Mouse (Mus musculus): ENCODE results near the gene Hcn2. TPM values are rescaled to one million over a fixed set of nuclear protein-coding genes. Genes with fewer than 3 reads are reported as not detected.

Gene Hcn2
- total and polyA plus RNA-seq, 3 experiments: 0.21 to 2.2 (median 0.44) TPM

GRCm38 (mm10) chr10:79686691-79687090 is 29.7 kb upstream of the Hcn2 start:
- H3K9ac ChIP-seq (ENCODE audit: insufficient read depth, low read depth): no peak overlapping the region
- TF ChIP-seq USF1 (IDR thresholded peaks at IDR 0.05; ENCODE audit: low read depth, low read length) (no peak), GABPA (IDR thresholded peaks at IDR 0.05; ENCODE audit: insufficient replicate concordance, low read depth, low read length) (no peak), NELFE (IDR thresholded peaks at IDR 0.05; ENCODE audit: low read depth, low read length) (no peak), POLR2A (IDR thresholded peaks at IDR 0.05; ENCODE audit: low read depth, low read length) (no peak), EP300 (IDR thresholded peaks at IDR 0.05; ENCODE audit: low read length) (no peak), ETS1 (conservative IDR thresholded peaks at IDR 0.05; ENCODE audit: low read depth, low read length) (no peak), MXI1 (IDR thresholded peaks at IDR 0.05; ENCODE audit: low read depth, low read length) (no peak), JUN (IDR thresholded peaks at IDR 0.05; ENCODE audit: insufficient read depth, low read depth, low read length) (no peak), ZMIZ1 (IDR thresholded peaks at IDR 0.05; ENCODE audit: low read depth, low read length) (no peak), UBTF (IDR thresholded peaks at IDR 0.05; ENCODE audit: low read depth, low read length) (no peak), JUND (conservative IDR thresholded peaks at IDR 0.05; ENCODE audit: low read depth, low read length) (no peak), MAX (IDR thresholded peaks at IDR 0.05; ENCODE audit: low read length) (no peak), CHD1 (IDR thresholded peaks at IDR 0.05; ENCODE audit: low read depth, low read length) (no peak), SIN3A (IDR thresholded peaks at IDR 0.05; ENCODE audit: low read length) (no peak), IRF4 (IDR thresholded peaks at IDR 0.05; ENCODE audit: low read depth, low read length) (no peak)
- in situ Hi-C loops (cut with MboI; ENCODE audit: low pct_ligation_motif_present, low pct_unique_long_range_greater_than_20kb, low sequenced_read_pairs) (no loop called here), dilution Hi-C loops (cut with MboI; ENCODE audit: extremely low pct_ligation_motif_present, extremely low pct_unique_long_range_greater_than_20kb, low sequenced_read_pairs) (no loop called here)
- H3K9me3 ChIP-seq (replicated peaks; ENCODE audit: low read length): no peaks in the 10 kb centered on the region
- H3K4me2 ChIP-seq (ENCODE audit: insufficient read depth, low read depth, poor library complexity, severe bottlenecking): no peak overlapping the region
- H3K4me1 ChIP-seq (ENCODE audit: control insufficient read depth in 1 of 2, insufficient read depth in 2 of 2): peaks cover 15 to 32% of the 10 kb centered on the region in 2 experiments
- H3K79me2 ChIP-seq (replicated peaks; ENCODE audit: control insufficient read depth, extremely low read depth, insufficient read depth, poor library complexity, severe bottlenecking): peaks cover 31% of the 10 kb centered on the region
- no peak for DNase-seq (ENCODE audit: extremely low read depth)
- no peak overlapping the region for H3K27ac ChIP-seq (ENCODE audit: insufficient read depth, low read depth)
- H3K4me3 ChIP-seq (replicated peaks in 1 of 3; ENCODE audit: low read depth in 2 of 3, low read length in 2 of 3, poor library complexity in 1 of 3): no peak overlapping the region
- no peaks in the 10 kb centered on the region for H3K27me3 ChIP-seq (replicated peaks)
- peaks cover 47 to 64% of the 10 kb centered on the region in 2 experiments for H3K36me3 ChIP-seq (replicated peaks in 1 of 2; ENCODE audit: control insufficient read depth in 1 of 2, insufficient read depth in 1 of 2, low read length in 1 of 2)

DNA sequence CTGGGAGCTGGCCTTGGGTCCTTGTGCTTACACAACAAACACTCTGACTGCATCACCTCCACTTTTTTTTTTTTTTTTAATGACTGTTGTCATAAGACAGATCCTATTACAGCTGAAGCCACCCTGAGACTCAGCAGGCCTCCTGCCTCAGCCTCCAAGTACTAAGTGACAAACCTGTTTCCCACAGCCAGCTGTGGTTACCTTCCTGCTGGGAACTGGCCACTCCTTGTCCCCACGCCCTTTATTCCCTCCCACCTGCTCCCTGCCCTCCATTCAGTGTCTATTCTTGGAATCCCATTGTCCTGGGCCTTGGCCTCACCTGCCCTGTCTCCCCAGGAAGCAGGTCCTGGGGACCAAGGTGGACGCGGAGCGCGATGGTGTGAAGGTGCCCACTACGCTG is 28.9 kb upstream of the Hcn2 start:
- no peak overlapping the region for H3K9ac ChIP-seq (ENCODE audit: insufficient read depth, low read depth)
- H3K36me3 ChIP-seq (replicated peaks in 1 of 2; ENCODE audit: control insufficient read depth in 1 of 2, insufficient read depth in 1 of 2, low read length in 1 of 2): peaks cover 47 to 70% of the 10 kb centered on the region in 2 experiments
- H3K27ac ChIP-seq (ENCODE audit: insufficient read depth, low read depth): no peak overlapping the region
- no peak for DNase-seq (ENCODE audit: extremely low read depth)
- TF ChIP-seq GABPA (IDR thresholded peaks at IDR 0.05; ENCODE audit: insufficient replicate concordance, low read depth, low read length) (no peak), RAD21 (IDR thresholded peaks at IDR 0.05; ENCODE audit: low read depth, low read length) (no peak), ETS1 (conservative IDR thresholded peaks at IDR 0.05; ENCODE audit: low read depth, low read length) (no peak), ZNF384 (IDR thresholded peaks at IDR 0.05; ENCODE audit: low read depth, low read length) (no peak), NELFE (IDR thresholded peaks at IDR 0.05; ENCODE audit: low read depth, low read length) (no peak), POLR2AphosphoS2 (IDR thresholded peaks at IDR 0.05; ENCODE audit: low read depth, low read length) (no peak), USF2 (conservative IDR thresholded peaks at IDR 0.05; ENCODE audit: low read depth, low read length) (no peak), PAX5 (IDR thresholded peaks at IDR 0.05; ENCODE audit: low read length) (no peak), SIN3A (IDR thresholded peaks at IDR 0.05; ENCODE audit: low read length) (no peak), RCOR1 (conservative IDR thresholded peaks at IDR 0.05; ENCODE audit: low read depth, low read length) (no peak), MAFK (IDR thresholded peaks at IDR 0.05; ENCODE audit: insufficient replicate concordance, low read length) (no peak), JUN (IDR thresholded peaks at IDR 0.05; ENCODE audit: insufficient read depth, low read depth, low read length) (no peak), POLR2A (IDR thresholded peaks at IDR 0.05; ENCODE audit: low read depth, low read length) (no peak), MAX (IDR thresholded peaks at IDR 0.05; ENCODE audit: low read length) (no peak), TCF12 (IDR thresholded peaks at IDR 0.05; ENCODE audit: low read depth, low read length) (no peak), MEF2A (IDR thresholded peaks at IDR 0.05; ENCODE audit: borderline replicate concordance, low read depth, low read length) (no peak), JUND (conservative IDR thresholded peaks at IDR 0.05; ENCODE audit: low read depth, low read length) (no peak), SMC3 (IDR thresholded peaks at IDR 0.05; ENCODE audit: low read depth, low read length) (no peak), UBTF (IDR thresholded peaks at IDR 0.05; ENCODE audit: low read depth, low read length) (no peak)
- H3K79me2 ChIP-seq (replicated peaks; ENCODE audit: control insufficient read depth, extremely low read depth, insufficient read depth, poor library complexity, severe bottlenecking): peaks cover 26% of the 10 kb centered on the region
- H3K4me2 ChIP-seq (ENCODE audit: insufficient read depth, low read depth, poor library complexity, severe bottlenecking): no peak overlapping the region
- peaks cover 15 to 32% of the 10 kb centered on the region in 2 experiments for H3K4me1 ChIP-seq (ENCODE audit: control insufficient read depth in 1 of 2, insufficient read depth in 2 of 2)
- peaks cover 6% of the 10 kb centered on the region for H3K9me3 ChIP-seq (replicated peaks; ENCODE audit: low read length)
- dilution Hi-C loops (cut with MboI; ENCODE audit: extremely low pct_ligation_motif_present, extremely low pct_unique_long_range_greater_than_20kb, low sequenced_read_pairs): no loop called here
- H3K27me3 ChIP-seq (replicated peaks): no peaks in the 10 kb centered on the region
- no peak overlapping the region for H3K4me3 ChIP-seq (replicated peaks in 1 of 3; ENCODE audit: low read depth in 2 of 3, low read length in 2 of 3, poor library complexity in 1 of 3)
- in situ Hi-C loops (cut with MboI; ENCODE audit: low pct_ligation_motif_present, low pct_unique_long_range_greater_than_20kb, low sequenced_read_pairs): no loop called here

All from CH12.LX (cell line).